Mouse (Mus musculus) MEL (cell line): Measurements from ENCODE around the gene Helz. TPM values are rescaled to one million over a fixed set of nuclear protein-coding genes. Genes with fewer than 3 reads are reported as not detected.

Experiments
- DNase-seq: peaks from one replicate; pipeline ENCODE4 v3.0.0; 2011; ENCODE audit warnings: low read depth, low spot score
- H3K27ac ChIP-seq: 2 replicates; pipeline ENCODE4 v1.5.1; 2012; ENCODE audit warnings: low read depth, mild to moderate bottlenecking, control low read depth, low read length, moderate library complexity; ENCODE audit not compliant: control insufficient read depth
- H3K27me3 ChIP-seq, 2 experiments: fragments of 150-350 bp in 1 of 2; sonication (generic) in 1 of 2; 2 replicates each; pipeline ENCODE4 v1.6.1; 2012; ENCODE audit warnings: low read length in 2 of 2, mild to moderate bottlenecking in 2 of 2, improper control_type of control experiment in 1 of 2, moderate library complexity in 1 of 2; ENCODE audit not compliant: insufficient read depth in 2 of 2, control insufficient read depth in 1 of 2
- H3K36me3 ChIP-seq, 2 experiments: 2 replicates each; pipeline ENCODE4 v1.6.1; 2012 to 2014; ENCODE audit warnings: low read length in 2 of 2, improper control_type of control experiment in 1 of 2, inconsistent platforms in 1 of 2, mild to moderate bottlenecking in 1 of 2; ENCODE audit not compliant: insufficient read depth in 2 of 2, control insufficient read depth in 1 of 2
- H3K4me1 ChIP-seq, 2 experiments: fragments of 150-350 bp in 1 of 2; sonication (generic) in 1 of 2; 2 replicates each; pipeline ENCODE4 v1.6.1; 2012; ENCODE audit warnings: low read length in 2 of 2, improper control_type of control experiment in 1 of 2, mild to moderate bottlenecking in 1 of 2; ENCODE audit not compliant: insufficient read depth in 2 of 2, control insufficient read depth in 1 of 2
- H3K4me3 ChIP-seq, 2 experiments: fragments of 150-350 bp in 1 of 2; sonication (generic) in 1 of 2; 2 replicates each; pipeline ENCODE4 v1.5.1; 2012; ENCODE audit warnings: low read depth in 2 of 2, low read length in 2 of 2, mild to moderate bottlenecking in 2 of 2, moderate library complexity in 2 of 2, control low read depth in 1 of 2, improper control_type of control experiment in 1 of 2; ENCODE audit not compliant: control insufficient read depth in 1 of 2, insufficient read depth in 1 of 2
- H3K79me2 ChIP-seq: 2 replicates; pipeline ENCODE4 v1.6.1; 2012; ENCODE audit warnings: mild to moderate bottlenecking, low read length, moderate library complexity; ENCODE audit not compliant: control insufficient read depth, poor library complexity, insufficient read depth
- H3K9ac ChIP-seq: 2 replicates; pipeline ENCODE4 v1.6.1; 2012; ENCODE audit warnings: low read depth, mild to moderate bottlenecking, control low read depth, low read length, moderate library complexity; ENCODE audit not compliant: control insufficient read depth, poor library complexity, severe bottlenecking
- H3K9me3 ChIP-seq: fragments of 150-350 bp; sonication (generic); replicated peaks from 2 replicates; pipeline ENCODE4 v1.6.1; 2012; ENCODE audit warnings: mild to moderate bottlenecking, low read length, improper control_type of control experiment, moderate library complexity; ENCODE audit not compliant: insufficient read depth
- ELF1 ChIP-seq: IDR thresholded peaks from 2 replicates; pipeline ENCODE4 v1.6.1; 2014; ENCODE audit warnings: low read depth, mild to moderate bottlenecking, inconsistent platforms, low read length, improper control_type of control experiment, moderate library complexity
- GABPA ChIP-seq: IDR thresholded peaks from 2 replicates; pipeline ENCODE4 v1.6.1; 2012; ENCODE audit warnings: low read depth, mild to moderate bottlenecking, inconsistent platforms, low read length, improper control_type of control experiment, moderate library complexity
- GATA1 ChIP-seq: IDR thresholded peaks from 2 replicates; pipeline ENCODE4 v1.6.1; 2011; ENCODE audit warnings: low read depth, low read length, improper control_type of control experiment
- KAT2A ChIP-seq: conservative IDR thresholded peaks from 2 replicates; pipeline ENCODE4 v1.6.1; 2012; ENCODE audit warnings: low read depth, low read length, improper control_type of control experiment, inconsistent platforms
- MAZ ChIP-seq: IDR thresholded peaks from 2 replicates; pipeline ENCODE4 v1.6.1; 2012; ENCODE audit warnings: low read depth, mild to moderate bottlenecking, inconsistent platforms, low read length, improper control_type of control experiment
- MYB ChIP-seq: IDR thresholded peaks from 2 replicates; pipeline ENCODE4 v1.6.1; 2011; ENCODE audit warnings: mild to moderate bottlenecking, low read depth, low read length, improper control_type of control experiment
- NELFE ChIP-seq: IDR thresholded peaks from 2 replicates; pipeline ENCODE4 v1.6.1; 2011; ENCODE audit warnings: low read depth, low read length, improper control_type of control experiment
- NRF1 ChIP-seq: IDR thresholded peaks from 2 replicates; pipeline ENCODE4 v1.6.1; 2014; ENCODE audit warnings: low read depth, mild to moderate bottlenecking, inconsistent platforms, low read length, improper control_type of control experiment, moderate library complexity; ENCODE audit not compliant: poor library complexity, insufficient read depth, severe bottlenecking
- POLR2A ChIP-seq, 2 experiments: IDR thresholded peaks; 2 replicates each; pipeline ENCODE4 v1.6.1; 2011 to 2012; ENCODE audit warnings: low read length in 2 of 2, mild to moderate bottlenecking in 2 of 2, control low read depth in 1 of 2, improper control_type of control experiment in 1 of 2, low read depth in 1 of 2, moderate library complexity in 1 of 2; ENCODE audit not compliant: control insufficient read depth in 1 of 2, insufficient read depth in 1 of 2, poor library complexity in 1 of 2
- POLR2AphosphoS2 ChIP-seq: IDR thresholded peaks from 2 replicates; pipeline ENCODE4 v1.6.1; 2011; ENCODE audit warnings: low read length, improper control_type of control experiment
- RCOR1 ChIP-seq: IDR thresholded peaks from 2 replicates; pipeline ENCODE4 v1.6.1; 2012; ENCODE audit warnings: low read depth, mild to moderate bottlenecking, inconsistent platforms, low read length, improper control_type of control experiment
- TAL1 ChIP-seq: IDR thresholded peaks from 2 replicates; pipeline ENCODE4 v1.6.1; 2012; ENCODE audit warnings: mild to moderate bottlenecking, inconsistent platforms, low read length, moderate library complexity, mixed read lengths
- TBP ChIP-seq: IDR thresholded peaks from 2 replicates; pipeline ENCODE4 v1.8.0; 2011; ENCODE audit warnings: low read depth, low read length, improper control_type of control experiment
- UBTF ChIP-seq: IDR thresholded peaks from 2 replicates; pipeline ENCODE4 v1.6.1; 2012; ENCODE audit warnings: low read depth, mild to moderate bottlenecking, inconsistent platforms, low read length, improper control_type of control experiment, moderate library complexity, borderline replicate concordance; ENCODE audit not compliant: insufficient read depth
- USF1 ChIP-seq: IDR thresholded peaks from 2 replicates; pipeline ENCODE4 v1.6.1; 2014; ENCODE audit warnings: low read depth, mild to moderate bottlenecking, inconsistent platforms, low read length, improper control_type of control experiment, moderate library complexity
- USF2 ChIP-seq, 2 experiments: IDR thresholded peaks; 2 replicates each; pipeline ENCODE4 v1.6.1; 2011 to 2012; ENCODE audit warnings: improper control_type of control experiment in 2 of 2, low read length in 2 of 2, borderline replicate concordance in 1 of 2, inconsistent platforms in 1 of 2, low read depth in 1 of 2, mild to moderate bottlenecking in 1 of 2; ENCODE audit not compliant: insufficient read depth in 1 of 2
- polyA plus RNA-seq, 2 experiments: library from polyadenylated mRNA; stranded (reverse) in 1 of 2; unstranded in 1 of 2; fragments of >175 nt in 1 of 2; fragments of >200 nt in 1 of 2; gene quantifications; 2 replicates each; pipeline versions ENCODE4 v1.2.1 to v1.2.4; 2012; ENCODE audit warnings: low replicate concordance in 2 of 2, low read depth in 1 of 2; ENCODE audit not compliant: insufficient read length in 2 of 2, insufficient read depth in 1 of 2, missing spikeins in 1 of 2
- total RNA-seq: library from RNA; depleted of rRNA; stranded (reverse); fragments of 300-350 nt; gene quantifications from 2 replicates; pipeline ENCODE4 v1.2.3, GENCODE M21; 2012

The Helz gene
- total and polyA plus RNA-seq, 3 experiments = 15.1 to 41.0 (median 39.9) TPM

GRCm38 (mm10) chr11:107573847-107574246 is 26.1 kb downstream of the Helz start:
- H3K36me3 ChIP-seq = peaks cover 0 to 9% of the 10 kb centered on the region in 2 experiments; a peak in 2 of 4 replicates

DNA sequence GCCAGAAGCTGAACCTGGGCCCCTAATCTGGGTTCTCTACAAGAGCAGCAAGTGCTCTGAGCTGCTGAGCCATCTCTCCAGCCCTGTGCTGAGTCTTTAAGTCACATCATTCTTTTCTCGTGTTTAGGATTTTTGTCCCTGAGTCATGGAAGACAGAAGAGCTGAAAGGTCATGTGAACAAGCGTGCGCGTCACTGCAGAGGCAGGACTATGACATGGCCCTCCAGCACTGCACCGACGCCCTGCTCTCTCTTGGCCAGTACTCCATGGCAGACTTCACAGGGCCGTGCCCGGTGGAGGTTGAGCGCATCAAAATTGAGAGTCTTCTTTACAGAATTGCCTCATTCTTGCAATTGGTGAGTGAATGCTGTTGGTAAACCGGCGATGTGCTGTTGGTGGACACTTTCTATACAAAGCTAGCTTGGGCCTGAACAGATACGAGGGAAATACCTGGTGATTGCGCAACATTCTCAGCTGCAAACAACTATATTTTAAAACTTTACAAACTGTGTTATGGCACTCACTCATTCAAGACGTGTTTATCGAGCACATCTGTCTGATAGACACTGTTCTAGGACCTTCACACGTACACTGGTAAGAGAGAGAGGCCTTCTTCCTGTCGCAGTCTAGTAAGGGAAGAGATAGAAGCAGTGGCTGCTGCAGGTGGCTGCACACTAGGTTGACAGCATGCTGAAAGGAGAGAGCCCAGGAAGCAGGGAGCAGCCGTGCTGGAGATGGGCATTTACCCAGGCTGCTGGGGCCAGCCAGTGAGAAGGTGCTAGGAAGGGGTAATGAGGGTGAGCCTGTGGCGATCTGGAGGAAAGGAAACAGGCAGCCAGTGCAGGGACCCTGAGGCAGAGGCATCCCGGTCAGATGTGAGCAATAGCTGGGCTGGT is 27.3 kb downstream of the Helz start:
- Histone ChIP-seq H3K4me1 (no peaks in the 10 kb centered on the region), H3K27ac (no peak overlapping the region), H3K9ac (no peak overlapping the region), H3K36me3 (peaks cover 0 to 6% of the 10 kb centered on the region in 2 experiments; a peak in 2 of 4 replicates), H3K27me3 (no peaks in the 10 kb centered on the region), H3K9me3 (no peaks in the 10 kb centered on the region), H3K4me3 (no peak overlapping the region), H3K79me2 (no peaks in the 10 kb centered on the region)
- TF ChIP-seq NELFE (no peak), POLR2A (IDR thresholded peaks at IDR 0.05; ENCODE audit: control insufficient read depth in 1 of 2, insufficient read depth in 1 of 2, low read depth in 1 of 2, low read length in 2 of 2, poor library complexity in 1 of 2) (no peak)
- DNase-seq = no peak

More at GRCm38 (mm10) chr11:107573847-107574246, 26.1 kb downstream of the Helz start:
- no peak for DNase-seq
- H3K4me1 ChIP-seq = no peaks in the 10 kb centered on the region
- H3K9ac ChIP-seq = no peak overlapping the region
- H3K79me2 ChIP-seq = no peaks in the 10 kb centered on the region
- no peaks in the 10 kb centered on the region for H3K27me3 ChIP-seq
- no peak overlapping the region for H3K4me3 ChIP-seq
- H3K9me3 ChIP-seq = no peaks in the 10 kb centered on the region
- no peak for TF ChIP-seq MAZ
- TF ChIP-seq KAT2A = no peak
- TF ChIP-seq TAL1 = no peak
- no peak for TF ChIP-seq TBP
- TF ChIP-seq, all 39 proteins: peak for 0
- H3K27ac ChIP-seq = no peak overlapping the region

DNA sequence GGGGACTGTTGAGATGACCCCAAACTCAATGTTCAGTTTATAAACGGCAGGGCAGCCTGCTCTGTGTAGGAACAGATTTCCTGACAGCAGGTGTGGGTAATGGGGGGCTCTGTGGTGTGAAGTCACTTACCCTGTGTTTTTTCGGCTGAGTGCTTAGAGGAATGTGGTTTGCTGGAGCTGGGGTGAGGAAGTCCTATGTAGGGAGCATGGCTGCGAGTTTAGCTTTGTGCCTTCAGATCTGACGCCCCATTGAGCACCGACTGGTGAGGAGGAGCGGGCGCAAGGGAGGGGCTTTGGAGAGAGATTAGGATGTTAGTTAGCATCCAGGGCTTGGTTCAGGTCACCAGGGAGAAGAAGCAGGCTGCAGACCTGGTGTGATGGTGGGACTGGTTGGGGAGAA is 28.5 kb downstream of the Helz start:
- Histone ChIP-seq H3K36me3 (peaks cover 0 to 3% of the 10 kb centered on the region in 2 experiments; a peak in 2 of 4 replicates), H3K9ac (no peak overlapping the region), H3K27me3 (no peaks in the 10 kb centered on the region), H3K4me1 (no peaks in the 10 kb centered on the region), H3K27ac (no peak overlapping the region), H3K79me2 (no peaks in the 10 kb centered on the region), H3K4me3 (no peak overlapping the region), H3K9me3 (no peaks in the 10 kb centered on the region)
- DNase-seq = no peak
- TF ChIP-seq UBTF = no peak
- no peak for TF ChIP-seq GATA1
- no peak for TF ChIP-seq NRF1
- no peak for TF ChIP-seq GABPA
- no peak for TF ChIP-seq ELF1
- no peak for TF ChIP-seq POLR2AphosphoS2
- TF ChIP-seq MYB = no peak
- TF ChIP-seq USF2 (IDR thresholded peaks at IDR 0.05; ENCODE audit: borderline replicate concordance in 1 of 2, insufficient read depth in 1 of 2, low read depth in 1 of 2, low read length in 2 of 2) = no peak
- TF ChIP-seq RCOR1 = no peak
- TF ChIP-seq USF1 = no peak
